Mouse (Mus musculus): ENCODE results near the gene Foxd1. TPM values are rescaled to one million over a fixed set of nuclear protein-coding genes. Genes with fewer than 3 reads are reported as not detected.

Gene Foxd1
- total RNA-seq, 2 experiments from 2014 or later, result 0.69 to 1.2 TPM

DNA sequence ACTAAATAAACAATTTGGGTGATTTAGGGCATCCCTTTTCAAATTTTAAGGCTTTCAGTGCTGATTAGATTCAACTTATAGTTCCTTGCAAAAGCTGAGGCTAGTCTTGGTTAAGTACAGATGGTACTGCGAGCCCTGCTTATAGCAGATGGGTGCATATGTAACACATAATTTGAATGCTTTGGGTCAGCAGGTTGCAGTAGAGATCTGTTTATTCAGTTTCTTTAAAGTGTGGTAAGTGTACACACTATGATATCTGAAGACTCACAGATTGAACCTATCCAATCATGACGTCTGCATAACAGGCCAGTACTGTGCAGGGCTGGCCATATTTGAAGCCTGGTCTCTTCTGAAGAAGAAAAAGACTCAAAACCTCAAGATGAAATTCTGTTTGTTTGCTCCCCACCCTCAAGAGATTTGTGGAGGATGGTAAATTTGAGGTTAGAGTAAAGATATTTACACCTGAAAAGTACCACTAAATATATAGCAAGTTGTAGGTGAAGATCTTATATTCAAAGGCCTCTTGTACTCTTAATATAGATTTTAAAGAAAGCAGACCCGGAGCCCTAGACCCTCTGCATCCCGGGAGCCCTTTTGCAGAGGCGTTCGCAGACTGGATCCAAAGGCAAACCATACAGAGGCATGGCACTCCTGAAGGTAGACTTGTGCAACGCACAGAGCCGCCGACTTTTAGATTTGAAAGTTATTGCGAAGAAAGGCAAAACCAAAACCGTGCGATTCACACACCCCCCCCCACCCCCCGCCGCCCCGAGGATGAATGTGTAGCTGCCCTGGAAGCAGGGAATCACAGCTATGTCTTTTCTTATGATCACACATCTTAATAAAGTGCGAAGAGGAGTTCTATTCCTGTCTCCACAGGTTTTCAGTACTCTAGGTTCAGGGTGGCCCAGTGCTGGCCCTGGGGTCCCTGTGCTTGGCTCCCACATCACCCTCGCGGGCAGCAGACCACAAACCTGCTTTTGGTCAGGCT, 3.7 kb downstream of the Foxd1 start:
- no peak for TF ChIP-seq CTCF (conservative IDR thresholded peaks at IDR 0.05)
- Histone ChIP-seq H3K27ac (no peak overlapping the region), H3K4me3 (no peak overlapping the region; the same call in 1 of the 2 replicates)
- DNase-seq (ENCODE audit: low spot score in 2 of 2), result no peak

DNA sequence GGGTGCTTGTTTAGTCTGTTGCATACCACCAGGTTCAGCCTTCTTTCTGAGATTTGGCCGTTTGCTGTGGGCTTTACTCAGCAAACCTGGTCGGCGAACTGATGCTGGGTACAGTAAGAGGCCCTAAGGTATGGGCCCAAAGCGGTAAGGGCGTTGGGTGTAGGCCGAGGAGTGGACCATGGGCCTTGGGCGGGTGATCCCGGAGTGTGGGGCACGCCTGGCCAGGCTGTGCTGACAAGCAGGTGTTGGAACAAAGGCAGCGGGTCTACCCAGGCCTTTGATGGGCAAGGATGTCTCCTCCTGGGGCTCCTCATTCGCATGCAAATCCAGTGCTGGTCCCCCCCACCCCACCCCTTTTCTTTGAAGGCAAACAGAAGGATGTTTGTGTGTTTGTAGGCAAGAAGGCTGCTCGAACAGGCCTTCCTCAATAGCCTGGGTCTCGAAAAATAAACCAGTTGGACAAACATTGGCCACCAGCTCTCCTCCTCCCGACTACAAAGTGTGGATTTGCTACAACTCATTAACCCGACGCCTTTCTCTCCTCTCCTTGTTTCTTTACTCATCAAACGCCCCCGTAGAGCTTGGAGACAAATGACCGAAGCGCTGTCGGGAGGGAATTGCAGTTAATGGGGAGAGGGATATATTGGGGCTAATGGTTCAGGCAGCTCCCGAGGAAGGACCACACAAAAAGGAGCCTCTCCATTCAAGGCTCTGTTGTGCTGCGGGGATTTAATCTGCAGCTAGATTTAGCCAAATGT, 4.6 kb downstream of the Foxd1 start:
- Histone ChIP-seq H3K4me3 (no peak overlapping the region), H3K27ac (no peak overlapping the region)
- TF ChIP-seq CTCF (conservative IDR thresholded peaks at IDR 0.05), result no peak
- no peak for DNase-seq (ENCODE audit: low spot score in 2 of 2)

DNA sequence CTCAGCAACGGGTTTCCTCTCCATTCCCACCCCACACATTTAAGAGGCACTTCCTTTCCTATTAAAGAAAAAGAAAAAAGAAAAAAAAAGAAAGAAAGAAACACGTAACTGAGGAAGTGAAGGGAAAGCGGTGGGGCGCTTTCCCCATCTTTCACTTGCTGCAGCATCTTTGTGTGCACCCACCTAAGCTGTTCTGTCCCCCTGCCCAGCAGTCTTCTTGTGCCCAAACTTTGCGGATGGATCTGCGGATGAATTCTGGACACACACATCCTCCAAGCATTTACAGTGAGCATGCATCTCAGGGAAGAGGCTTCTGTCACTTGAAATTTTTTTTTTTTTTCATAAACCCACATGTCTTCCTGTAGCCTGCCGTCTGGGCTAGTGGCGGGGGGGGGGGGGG, 5.3 kb downstream of the Foxd1 start:
- no peak for TF ChIP-seq CTCF (conservative IDR thresholded peaks at IDR 0.05)
- H3K4me3 ChIP-seq, result no peak overlapping the region
- DNase-seq (ENCODE audit: low spot score in 2 of 2), result no peak

DNA sequence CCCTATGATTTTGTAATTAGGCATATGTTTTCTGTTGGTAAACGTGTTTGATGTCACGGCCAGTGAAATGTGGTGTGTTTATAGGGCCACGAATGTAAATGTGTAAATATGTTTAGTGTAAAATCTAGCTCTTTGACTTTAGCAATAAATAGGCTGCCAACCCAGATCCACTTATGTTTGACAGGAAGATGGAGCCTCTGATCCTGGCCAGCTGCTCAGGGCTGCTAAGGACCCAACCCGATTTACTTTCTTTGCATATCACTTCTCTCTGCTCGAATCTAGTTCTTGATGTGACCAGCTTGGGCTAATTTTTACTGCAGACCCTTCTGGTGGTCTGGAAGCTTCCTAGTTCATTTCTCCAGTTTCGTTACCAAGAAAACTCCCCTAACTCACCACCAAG, 6.3 kb downstream of the Foxd1 start:
- H3K4me3 ChIP-seq, result no peak overlapping the region
- no peak for TF ChIP-seq CTCF (conservative IDR thresholded peaks at IDR 0.05)
- no peak for DNase-seq (ENCODE audit: low spot score in 2 of 2)
- H3K27ac ChIP-seq, result no peak overlapping the region

More for the DNA sequence above, 5.3 kb downstream of the Foxd1 start:
- H3K27ac ChIP-seq, result no peak overlapping the region

DNA sequence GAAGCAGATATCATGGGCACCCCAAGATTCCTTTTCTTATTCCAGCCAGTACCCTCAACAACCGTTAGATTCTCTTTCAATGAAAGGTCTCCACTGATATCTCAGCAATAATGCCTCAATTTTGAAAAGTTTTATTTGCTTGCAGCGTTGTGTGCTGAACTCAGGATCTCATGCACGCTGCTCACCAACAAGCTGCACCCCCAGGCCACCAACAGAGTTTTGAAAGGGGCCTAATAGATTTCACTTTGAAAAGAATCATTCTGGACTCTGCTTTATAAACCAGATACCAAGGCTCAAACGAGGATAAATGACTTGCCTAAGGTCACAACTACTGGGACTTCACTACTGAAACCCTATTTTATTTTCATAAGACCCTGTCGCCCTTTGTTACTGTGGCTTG, 7.1 kb downstream of the Foxd1 start:
- no peak overlapping the region for H3K4me3 ChIP-seq
- no peak for DNase-seq (ENCODE audit: low spot score in 2 of 2)
- no peak overlapping the region for H3K27ac ChIP-seq
- no peak for TF ChIP-seq CTCF (conservative IDR thresholded peaks at IDR 0.05)

DNA sequence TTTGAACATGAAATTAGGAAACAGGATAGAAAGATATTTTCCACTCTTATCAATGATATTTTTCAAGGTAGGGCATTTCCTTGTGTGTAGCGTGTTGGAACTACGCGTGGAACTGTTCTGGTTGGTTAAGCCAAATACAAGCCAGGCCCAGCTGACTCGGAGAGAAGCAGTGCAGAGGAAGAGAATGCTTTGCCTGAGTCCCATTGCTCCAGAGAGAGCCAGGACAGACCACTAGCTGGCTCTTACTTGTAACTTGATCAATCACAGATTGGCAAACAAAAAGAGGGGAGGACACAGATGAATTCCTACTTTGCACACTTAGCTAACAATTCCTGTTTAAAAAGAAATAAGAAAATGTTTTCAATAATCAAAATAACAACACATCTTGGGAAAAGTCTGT, 9.0 kb downstream of the Foxd1 start:
- TF ChIP-seq CTCF (conservative IDR thresholded peaks at IDR 0.05), result no peak
- no peak for DNase-seq (ENCODE audit: low spot score in 2 of 2)
- H3K27ac ChIP-seq, result no peak overlapping the region
- H3K4me3 ChIP-seq, result no peak overlapping the region

DNA sequence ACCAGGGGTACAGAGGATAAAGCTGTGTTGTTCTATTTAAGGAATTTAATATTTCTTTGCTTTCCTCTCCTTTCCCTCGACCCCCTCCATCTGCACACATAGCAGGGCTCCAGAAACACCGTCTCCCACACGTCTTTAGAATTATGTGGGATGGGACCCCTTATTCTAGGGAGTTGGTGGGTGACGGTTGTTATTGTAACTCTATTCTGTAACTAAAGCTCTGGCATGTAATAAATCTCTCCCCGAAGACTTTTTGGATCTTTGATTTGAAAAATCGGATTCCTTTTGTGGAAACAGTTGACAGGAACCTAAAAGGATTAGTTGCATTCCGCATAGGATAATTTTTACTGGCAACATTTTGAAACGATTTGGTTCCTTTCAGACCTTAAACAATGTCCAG, 11.0 kb downstream of the Foxd1 start:
- H3K4me3 ChIP-seq, result no peak overlapping the region
- no peak for DNase-seq (ENCODE audit: low spot score in 2 of 2)
- TF ChIP-seq CTCF (conservative IDR thresholded peaks at IDR 0.05), result no peak
- H3K27ac ChIP-seq, result no peak overlapping the region

DNA sequence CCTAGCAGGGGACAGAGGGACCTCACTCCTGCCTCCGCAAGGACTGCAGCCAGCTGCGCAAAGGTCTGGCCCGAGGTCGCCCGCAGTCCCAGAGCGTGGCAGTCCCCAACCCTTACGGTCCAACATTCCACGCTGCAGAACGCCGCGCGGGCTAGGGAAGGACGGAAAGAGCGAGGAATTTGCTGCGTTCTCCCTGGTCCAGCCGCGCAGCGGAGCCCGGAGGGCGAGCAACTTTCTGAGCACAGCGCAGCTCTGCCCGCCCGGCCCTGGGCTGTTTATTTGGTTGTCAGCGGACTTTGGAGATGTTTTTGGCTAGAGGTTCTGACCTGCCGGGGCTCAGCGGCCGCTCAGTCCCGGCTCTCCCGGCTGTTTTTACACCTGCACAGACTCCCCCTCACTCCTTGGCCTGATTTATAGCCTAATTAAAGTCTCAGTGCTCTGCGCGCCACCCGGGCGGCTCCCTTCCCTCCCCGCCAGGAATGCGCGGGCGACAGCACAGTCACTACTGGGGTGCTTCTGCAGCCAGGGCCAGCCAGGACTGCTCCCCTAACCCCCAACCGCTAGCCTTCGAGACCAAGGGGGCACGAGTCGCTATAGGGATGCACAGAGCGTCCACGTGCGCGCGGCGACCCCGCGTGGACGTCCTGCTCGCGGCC, 11.9 kb downstream of the Foxd1 start:
- no peak for DNase-seq (ENCODE audit: low spot score in 2 of 2)
- no peak for TF ChIP-seq CTCF (conservative IDR thresholded peaks at IDR 0.05)
- Histone ChIP-seq H3K4me3 (no peak overlapping the region), H3K27ac (no peak overlapping the region)

DNA sequence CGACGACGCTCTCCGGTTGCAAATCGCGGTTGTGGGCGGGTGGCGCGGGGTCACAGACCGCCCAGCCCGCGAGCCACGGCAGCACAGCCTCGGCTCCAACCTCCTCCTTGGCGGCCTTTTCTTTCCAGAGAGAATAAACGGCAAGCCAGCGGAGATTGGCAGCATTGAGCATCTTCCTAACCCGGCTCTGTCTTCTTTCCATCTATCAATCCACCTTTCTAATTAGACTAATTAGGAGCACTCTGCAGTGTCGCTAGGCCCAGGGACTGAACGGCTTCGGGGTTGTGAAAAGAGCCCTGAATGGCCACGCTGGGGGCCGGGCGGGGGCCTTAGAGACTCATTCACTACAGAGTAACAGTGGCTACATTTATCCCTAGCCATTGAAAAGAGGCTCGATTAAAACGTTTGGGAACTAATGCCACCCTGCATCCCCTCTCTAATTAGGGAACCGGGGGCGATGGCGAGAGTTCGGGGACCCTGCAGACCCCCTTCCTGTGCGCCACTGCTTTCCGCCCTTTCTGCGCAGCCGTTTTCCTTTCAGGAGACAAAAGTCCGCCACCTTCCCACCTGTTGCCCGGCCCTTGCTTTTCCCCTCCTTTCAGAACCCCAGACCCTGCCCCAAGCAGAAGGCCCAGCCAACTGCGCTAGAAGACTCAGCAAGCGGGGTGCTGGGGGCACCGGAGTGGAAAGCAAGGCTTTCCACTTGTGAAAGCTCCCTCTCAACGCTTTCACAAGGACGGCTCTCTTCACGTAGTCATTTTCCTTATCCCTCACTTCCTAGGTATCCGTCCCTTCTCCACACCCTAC, 12.6 kb downstream of the Foxd1 start:
- TF ChIP-seq CTCF (conservative IDR thresholded peaks at IDR 0.05), result no peak
- no peak for DNase-seq (ENCODE audit: low spot score in 2 of 2)
- Histone ChIP-seq H3K4me3 (no peak overlapping the region), H3K27ac (no peak overlapping the region)

DNA sequence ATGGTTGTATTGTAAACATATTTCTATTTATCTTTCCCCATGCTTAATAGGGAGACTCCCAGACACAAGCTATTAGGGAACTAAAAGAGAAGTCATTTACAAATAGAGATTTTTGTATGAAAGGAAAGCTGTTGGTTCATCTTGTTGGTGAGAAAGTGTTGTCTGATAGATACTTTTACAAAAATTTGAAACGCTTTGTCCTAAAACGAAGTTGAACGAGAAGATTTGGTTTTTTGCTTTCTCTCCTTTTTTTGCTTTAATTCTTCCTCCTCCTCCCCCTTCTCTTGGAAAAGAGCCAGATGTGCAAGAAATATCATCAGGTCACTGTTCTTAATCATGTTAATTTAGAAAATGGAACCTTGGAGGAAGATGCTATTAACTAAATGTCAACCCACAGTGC, 13.6 kb downstream of the Foxd1 start:
- DNase-seq (ENCODE audit: low spot score in 2 of 2), result no peak
- no peak for TF ChIP-seq CTCF (conservative IDR thresholded peaks at IDR 0.05)
- H3K27ac ChIP-seq, result no peak overlapping the region
- H3K4me3 ChIP-seq, result no peak overlapping the region

DNA sequence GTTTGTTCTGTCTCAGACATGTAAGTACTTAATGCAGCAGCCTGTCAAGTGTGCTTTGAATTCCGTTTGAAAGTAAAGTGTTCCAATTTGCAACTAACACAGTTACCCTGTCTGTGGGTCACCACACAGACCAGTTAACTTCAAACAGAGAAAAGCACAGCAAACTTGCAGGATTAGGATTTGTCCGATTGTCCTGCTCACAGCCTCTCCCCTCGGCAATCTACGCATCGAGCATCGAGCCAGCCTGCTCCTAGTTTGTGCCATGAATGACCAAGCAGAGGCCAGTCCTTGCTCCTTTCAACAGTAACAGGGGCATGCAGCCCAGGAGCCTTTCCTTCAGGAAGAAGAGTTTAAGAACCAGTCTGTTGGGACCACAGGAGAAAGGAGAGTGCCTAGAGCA, 15.0 kb downstream of the Foxd1 start:
- DNase-seq (ENCODE audit: low spot score in 2 of 2), result no peak
- Histone ChIP-seq H3K27ac (no peak overlapping the region), H3K4me3 (no peak overlapping the region)
- TF ChIP-seq CTCF (conservative IDR thresholded peaks at IDR 0.05), result no peak

DNA sequence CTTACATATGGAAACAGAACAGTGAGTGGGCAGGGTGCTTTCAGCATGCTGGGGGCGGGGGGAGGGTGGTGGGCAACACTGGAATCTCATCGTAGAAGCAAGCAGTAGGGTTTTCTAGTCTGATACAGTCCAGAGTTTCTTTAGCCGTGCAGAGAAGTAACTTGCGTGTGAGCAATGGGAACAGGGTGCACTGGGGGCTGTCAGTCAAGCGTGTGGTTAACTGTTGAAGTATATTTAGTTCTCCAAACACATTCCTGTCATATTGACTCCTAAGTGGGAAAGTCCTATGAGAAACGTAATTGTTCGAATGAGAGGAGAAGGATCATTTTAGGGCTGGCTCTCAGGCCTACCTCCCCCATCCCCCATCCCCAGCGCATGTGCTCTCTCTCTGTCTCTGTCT, 20.5 kb downstream of the Foxd1 start:
- Histone ChIP-seq H3K4me3 (no peak overlapping the region), H3K27ac (no peak overlapping the region)
- DNase-seq (ENCODE audit: low spot score in 2 of 2), result no peak
- no peak for TF ChIP-seq CTCF (conservative IDR thresholded peaks at IDR 0.05)

All from layer of hippocampus, adult 2 months (tissue).